Mouse (Mus musculus): ENCODE measurements around the gene Adh6a. TPM values are rescaled to one million over a fixed set of nuclear protein-coding genes. Genes with fewer than 3 reads are reported as not detected.

The Adh6a gene
- polyA plus RNA-seq, 1 experiment from 2014 or later, result 0.32 TPM

DNA sequence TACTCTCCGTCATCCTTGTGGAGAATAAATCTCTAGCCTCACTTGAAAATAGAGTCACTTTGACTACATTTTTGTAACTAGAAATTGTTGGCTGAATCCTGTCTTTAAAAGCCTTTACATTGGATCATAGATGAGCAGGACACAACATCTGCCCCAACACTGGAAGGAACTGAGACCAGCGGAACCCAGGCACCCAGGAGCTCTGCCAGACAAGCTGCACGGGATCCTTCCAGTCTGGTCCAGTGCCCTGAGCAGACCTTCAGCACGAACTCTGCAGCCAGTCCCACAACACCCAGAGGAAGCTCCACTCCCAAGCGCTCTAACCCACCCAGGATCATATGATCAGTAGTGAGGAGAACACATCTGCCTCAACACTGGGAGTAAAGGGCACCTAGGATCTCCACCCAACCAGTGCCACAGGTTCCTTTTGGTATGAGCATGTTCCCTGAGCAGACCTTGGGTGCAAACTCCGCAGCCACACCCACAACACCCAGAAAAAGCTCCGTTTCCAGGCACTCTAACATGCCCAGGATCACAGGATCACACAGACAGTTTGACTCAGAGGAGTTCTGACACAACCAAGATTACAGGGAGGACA lies 19.7 kb upstream of the Adh6a start:
- ATAC-seq (ENCODE audit: insufficient read depth, low FRiP score, low read depth), result no peak
- Histone ChIP-seq H3K9me3 (no peaks in the 10 kb centered on the region), H3K4me2 (no peak overlapping the region), H3K27me3 (replicated peaks) (no peaks in the 10 kb centered on the region), H3K4me3 (replicated peaks) (no peak overlapping the region), H3K9ac (no peak overlapping the region), H3K27ac (no peak overlapping the region), H3K4me1 (no peaks in the 10 kb centered on the region), H3K36me3 (no peaks in the 10 kb centered on the region)
- 83% methylated on average over 7 of the region's 7 CpGs for WGBS

GRCm38 (mm10) chr3:138300130-138300529 lies 13.0 kb upstream of the Adh6a start:
- H3K27me3 ChIP-seq (replicated peaks), result no peaks in the 10 kb centered on the region
- no peaks in the 10 kb centered on the region; the same call in 1 of the 2 replicates for H3K4me1 ChIP-seq
- WGBS, result 89% methylated on average over 9 of the region's 9 CpGs
- H3K27ac ChIP-seq, result no peak overlapping the region
- H3K9ac ChIP-seq, result no peak overlapping the region
- H3K36me3 ChIP-seq, result no peaks in the 10 kb centered on the region
- no peak for ATAC-seq (ENCODE audit: insufficient read depth, low FRiP score, low read depth)
- no peak overlapping the region for H3K4me2 ChIP-seq
- no peaks in the 10 kb centered on the region for H3K9me3 ChIP-seq
- H3K4me3 ChIP-seq (replicated peaks), result no peak overlapping the region

- Histone ChIP-seq H3K9ac (no peak overlapping the region), H3K27ac (no peak overlapping the region), H3K4me1 (peaks cover 6% of the 10 kb centered on the region; the same call in 1 of the 2 replicates), H3K4me2 (no peak overlapping the region), H3K4me3 (replicated peaks) (no peak overlapping the region), H3K36me3 (no peaks in the 10 kb centered on the region), H3K27me3 (replicated peaks) (no peaks in the 10 kb centered on the region), H3K9me3 (no peaks in the 10 kb centered on the region)
- ATAC-seq (ENCODE audit: insufficient read depth, low FRiP score, low read depth), result no peak
- WGBS, result 75% methylated on average over 4 of the region's 4 CpGs
These were observed 10.4 kb upstream of the Adh6a start for GRCm38 (mm10) chr3:138302676-138303075.

- H3K9me3 ChIP-seq, result no peaks in the 10 kb centered on the region
- no peak overlapping the region for H3K4me2 ChIP-seq
- H3K27me3 ChIP-seq (replicated peaks), result no peaks in the 10 kb centered on the region
- WGBS, result 58% methylated on average over 6 of the region's 6 CpGs
- no peak overlapping the region for H3K4me3 ChIP-seq (replicated peaks)
- no peaks in the 10 kb centered on the region for H3K36me3 ChIP-seq
- ATAC-seq (ENCODE audit: insufficient read depth, low FRiP score, low read depth), result peak; percentile 45; the same call in 1 of the 2 replicates
- peaks cover 6% of the 10 kb centered on the region; the same call in 1 of the 2 replicates for H3K4me1 ChIP-seq
- no peak overlapping the region for H3K9ac ChIP-seq
- H3K27ac ChIP-seq, result peak overlapping the region; percentile 45
These were observed 9.2 kb upstream of the Adh6a start for GRCm38 (mm10) chr3:138303771-138304488.

- H3K4me2 ChIP-seq, result no peak overlapping the region
- no peak overlapping the region for H3K4me3 ChIP-seq (replicated peaks)
- WGBS, result 33% methylated on average over 4 of the region's 4 CpGs
- no peaks in the 10 kb centered on the region for H3K9me3 ChIP-seq
- ATAC-seq (ENCODE audit: insufficient read depth, low FRiP score, low read depth), result no peak
- no peaks in the 10 kb centered on the region for H3K27me3 ChIP-seq (replicated peaks)
- peaks cover 6% of the 10 kb centered on the region; the same call in 1 of the 2 replicates for H3K4me1 ChIP-seq
- no peaks in the 10 kb centered on the region for H3K36me3 ChIP-seq
- no peak overlapping the region for H3K9ac ChIP-seq
- H3K27ac ChIP-seq, result peak overlapping the region; percentile 45; the same call in 1 of the 2 replicates
These were observed 8.6 kb upstream of the Adh6a start for GRCm38 (mm10) chr3:138304489-138304871.

- peak overlapping the region; percentile 64; the same call in 1 of the 2 replicates for H3K27ac ChIP-seq
- peaks cover 6% of the 10 kb centered on the region; the same call in 1 of the 2 replicates for H3K4me1 ChIP-seq
- no peak overlapping the region for H3K4me3 ChIP-seq (replicated peaks)
- no peaks in the 10 kb centered on the region for H3K9me3 ChIP-seq
- no peak overlapping the region for H3K9ac ChIP-seq
- WGBS, result 45% methylated on average over 10 of the region's 10 CpGs
- H3K36me3 ChIP-seq, result no peaks in the 10 kb centered on the region
- no peaks in the 10 kb centered on the region for H3K27me3 ChIP-seq (replicated peaks)
- peak overlapping the region; percentile 50; the same call in 1 of the 2 replicates for H3K4me2 ChIP-seq
- ATAC-seq (ENCODE audit: insufficient read depth, low FRiP score, low read depth), result peak; percentile 64
These were observed 7.4 kb upstream of the Adh6a start for GRCm38 (mm10) chr3:138305486-138306289.

DNA sequence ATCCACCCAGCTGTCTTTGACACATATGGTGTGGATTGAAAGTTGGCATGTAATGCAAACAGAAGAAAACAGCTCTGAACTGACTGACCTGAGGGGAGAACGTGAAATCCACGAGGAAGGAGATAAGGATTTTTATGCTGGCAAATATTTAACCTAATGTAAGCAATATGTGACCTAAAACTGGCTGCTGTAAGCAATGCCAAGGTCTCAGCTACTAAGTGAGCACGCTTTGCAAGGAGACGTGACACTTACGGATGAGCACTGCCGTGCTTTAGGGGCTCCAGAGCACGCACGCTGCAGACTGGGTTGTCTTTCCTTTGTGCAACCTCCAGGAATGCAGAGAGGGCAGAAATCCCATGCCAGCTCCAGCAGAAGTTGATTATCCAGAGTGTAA lies 6.8 kb upstream of the Adh6a start:
- H3K9me3 ChIP-seq, result no peaks in the 10 kb centered on the region
- H3K36me3 ChIP-seq, result no peaks in the 10 kb centered on the region
- peaks cover 6% of the 10 kb centered on the region; the same call in 1 of the 2 replicates for H3K4me1 ChIP-seq
- H3K4me2 ChIP-seq, result peak overlapping the region; percentile 50
- no peak overlapping the region for H3K9ac ChIP-seq
- peak overlapping the region; percentile 64; the same call in 1 of the 2 replicates for H3K27ac ChIP-seq
- no peaks in the 10 kb centered on the region for H3K27me3 ChIP-seq (replicated peaks)
- 17% methylated on average over 8 of the region's 8 CpGs for WGBS
- ATAC-seq (ENCODE audit: insufficient read depth, low FRiP score, low read depth), result peak; percentile 82
- H3K4me3 ChIP-seq (replicated peaks), result no peak overlapping the region; the same call in 1 of the 2 replicates

- no peak overlapping the region for H3K4me2 ChIP-seq
- H3K27me3 ChIP-seq (replicated peaks), result no peaks in the 10 kb centered on the region
- H3K4me1 ChIP-seq, result peaks cover 6% of the 10 kb centered on the region; the same call in 1 of the 2 replicates
- no peaks in the 10 kb centered on the region for H3K9me3 ChIP-seq
- no peak overlapping the region for H3K27ac ChIP-seq
- no peaks in the 10 kb centered on the region for H3K36me3 ChIP-seq
- H3K9ac ChIP-seq, result no peak overlapping the region
- WGBS, result 74% methylated on average over 8 of the region's 8 CpGs
- ATAC-seq (ENCODE audit: insufficient read depth, low FRiP score, low read depth), result no peak
- no peak overlapping the region for H3K4me3 ChIP-seq (replicated peaks)
These were observed 3.2 kb upstream of the Adh6a start for GRCm38 (mm10) chr3:138309910-138310309.

DNA sequence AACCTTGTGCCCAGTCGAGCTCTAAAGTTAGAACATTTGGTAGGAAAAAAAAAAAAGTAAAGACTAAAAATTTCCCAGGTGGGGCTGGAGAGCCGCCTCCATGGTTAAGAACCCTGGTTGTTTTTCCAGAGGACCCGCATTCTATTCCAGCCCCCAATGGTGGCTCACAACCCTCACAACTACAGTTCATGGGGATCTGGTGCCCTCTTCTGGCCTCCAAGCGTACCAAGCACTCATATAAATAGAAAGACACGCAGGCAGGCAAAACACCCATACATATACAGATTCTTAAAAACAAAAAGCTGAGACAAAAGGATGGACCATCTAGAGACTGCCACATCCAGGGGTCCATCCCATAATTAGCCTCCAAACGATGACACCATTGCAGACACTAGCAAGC lies 2.1 kb upstream of the Adh6a start:
- Histone ChIP-seq H3K9me3 (no peaks in the 10 kb centered on the region), H3K4me3 (replicated peaks) (no peak overlapping the region), H3K4me1 (0 out of 2 replicates have a peak, but pooled peaks cover 2% of the 10 kb centered on the region), H3K27me3 (replicated peaks) (no peaks in the 10 kb centered on the region), H3K9ac (no peak overlapping the region), H3K4me2 (no peak overlapping the region), H3K27ac (no peak overlapping the region), H3K36me3 (no peaks in the 10 kb centered on the region)
- WGBS, result 85% methylated on average over 6 of the region's 6 CpGs
- no peak for ATAC-seq (ENCODE audit: insufficient read depth, low FRiP score, low read depth)

GRCm38 (mm10) chr3:138316908-138317472 lies 3.9 kb downstream of the Adh6a start:
- Histone ChIP-seq H3K4me2 (no peak overlapping the region), H3K9me3 (no peaks in the 10 kb centered on the region), H3K9ac (no peak overlapping the region), H3K27me3 (replicated peaks) (no peaks in the 10 kb centered on the region), H3K4me3 (replicated peaks) (no peak overlapping the region), H3K36me3 (no peaks in the 10 kb centered on the region), H3K4me1 (no peaks in the 10 kb centered on the region), H3K27ac (no peak overlapping the region)
- WGBS, result 83% methylated on average over 2 of the region's 2 CpGs
- ATAC-seq (ENCODE audit: insufficient read depth, low FRiP score, low read depth), result no peak

- ATAC-seq (ENCODE audit: insufficient read depth, low FRiP score, low read depth), result no peak
- Histone ChIP-seq H3K4me1 (no peaks in the 10 kb centered on the region), H3K27ac (no peak overlapping the region), H3K9ac (no peak overlapping the region), H3K4me3 (replicated peaks) (no peak overlapping the region), H3K36me3 (no peaks in the 10 kb centered on the region), H3K4me2 (no peak overlapping the region), H3K27me3 (replicated peaks) (no peaks in the 10 kb centered on the region), H3K9me3 (no peaks in the 10 kb centered on the region)
- WGBS, result 95% methylated on average over 17 of the region's 17 CpGs
These were observed 11.9 kb downstream of the Adh6a start for GRCm38 (mm10) chr3:138325001-138325400.

Data from stomach, embryonic 15.5 days (tissue).